Mouse (Mus musculus) embryo, embryonic 10.5 days (tissue): ENCODE results near the gene Acad9.

Experiments used
- DNase-seq: peaks from one replicate; pipeline ENCODE4 v3.0.0-alpha.2; 2015; ENCODE audit warnings: low spot score

Gene Acad9

GRCm38 (mm10) chr3:36065843-36066651 lies at the start of gene Acad9:
TSS of gene Acad9 (plus strand) at chr3:36065979.
- DNase-seq: peak; percentile 97

GRCm38 (mm10) chr3:36025732-36026131 lies 40.0 kb upstream of the Acad9 start:
- no peak for DNase-seq

- DNase-seq: no peak
Measured at GRCm38 (mm10) chr3:36029993-36030392, 35.8 kb upstream of the Acad9 start.

- no peak for DNase-seq
Measured at GRCm38 (mm10) chr3:36031740-36032510, 33.9 kb upstream of the Acad9 start.

GRCm38 (mm10) chr3:36044520-36044919 lies 21.3 kb upstream of the Acad9 start:
- no peak for DNase-seq

GRCm38 (mm10) chr3:36045086-36045485 lies 20.7 kb upstream of the Acad9 start:
- DNase-seq: no peak

GRCm38 (mm10) chr3:36049106-36049505 lies 16.7 kb upstream of the Acad9 start:
- DNase-seq: no peak

DNA sequence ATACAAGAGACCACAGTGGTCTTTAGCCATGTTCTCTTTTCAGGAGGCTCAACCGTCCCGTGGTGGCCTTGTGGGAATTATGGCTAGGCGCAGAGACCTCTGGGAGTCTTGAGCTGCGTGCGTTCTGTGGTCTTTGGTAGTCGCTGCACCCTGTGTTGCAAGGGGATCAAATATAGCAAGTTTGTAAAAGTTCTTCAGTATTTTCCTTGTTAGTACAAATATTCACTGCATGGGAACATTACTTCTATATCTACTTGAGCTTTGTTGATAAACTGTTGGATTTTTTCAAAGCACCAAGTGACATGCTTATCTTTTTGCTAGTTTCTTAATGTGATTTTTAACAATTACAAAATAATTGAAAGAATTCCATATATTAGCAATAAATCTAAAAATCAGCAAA lies 12.3 kb upstream of the Acad9 start, which contains the start of gene Ccdc144b:
Ccdc144b (minus strand) TSS at position 101 of the 400 bp plus-strand sequence.
- DNase-seq: no peak

GRCm38 (mm10) chr3:36060096-36060850 lies 5.5 kb upstream of the Acad9 start:
- peak; percentile 81 for DNase-seq

- no peak for DNase-seq
Measured at GRCm38 (mm10) chr3:36064592-36065061, 1.2 kb upstream of the Acad9 start.

DNA sequence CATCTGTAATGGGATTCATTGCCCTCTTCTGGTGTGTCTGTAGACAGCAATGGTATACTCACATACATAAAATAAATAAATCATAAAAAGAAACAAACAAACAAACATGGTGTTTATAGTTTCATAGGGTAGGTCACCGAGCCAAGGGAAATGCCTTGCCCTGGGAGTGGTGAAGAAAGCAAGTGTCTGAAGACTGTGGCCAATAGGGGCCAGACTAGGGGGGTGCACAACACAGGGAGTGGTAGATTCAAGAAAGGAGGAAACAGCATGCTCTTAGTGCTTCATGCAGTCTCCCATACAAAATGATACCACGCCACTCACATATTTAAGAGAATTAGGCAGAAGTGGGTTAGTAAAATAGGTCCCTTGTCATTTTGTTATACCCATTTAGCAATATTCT lies 613 bp upstream of the Acad9 start:
- DNase-seq: no peak

DNA sequence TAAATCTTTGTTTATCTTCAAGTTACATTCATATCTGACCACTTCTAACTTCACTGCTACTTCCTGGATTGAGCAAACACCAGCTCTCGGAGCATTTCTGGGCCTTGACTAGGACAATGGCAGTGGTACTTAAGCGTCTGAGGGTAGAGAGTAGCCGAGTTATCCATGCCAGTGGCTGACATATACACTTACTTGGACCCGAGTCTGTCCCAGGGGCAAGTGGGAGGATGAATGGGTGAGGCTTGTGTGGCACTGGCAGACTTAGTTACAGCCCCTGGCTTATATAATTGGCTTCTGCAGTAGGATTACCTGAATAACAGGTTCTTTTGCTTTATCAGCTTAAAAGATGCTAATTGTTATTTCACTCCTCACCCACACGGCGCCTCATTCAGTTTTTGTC lies 2.0 kb downstream of the Acad9 start:
- DNase-seq: no peak

GRCm38 (mm10) chr3:36070436-36070835 lies 4.7 kb downstream of the Acad9 start:
- DNase-seq: no peak

GRCm38 (mm10) chr3:36071047-36071446 lies 5.3 kb downstream of the Acad9 start:
- no peak for DNase-seq

DNA sequence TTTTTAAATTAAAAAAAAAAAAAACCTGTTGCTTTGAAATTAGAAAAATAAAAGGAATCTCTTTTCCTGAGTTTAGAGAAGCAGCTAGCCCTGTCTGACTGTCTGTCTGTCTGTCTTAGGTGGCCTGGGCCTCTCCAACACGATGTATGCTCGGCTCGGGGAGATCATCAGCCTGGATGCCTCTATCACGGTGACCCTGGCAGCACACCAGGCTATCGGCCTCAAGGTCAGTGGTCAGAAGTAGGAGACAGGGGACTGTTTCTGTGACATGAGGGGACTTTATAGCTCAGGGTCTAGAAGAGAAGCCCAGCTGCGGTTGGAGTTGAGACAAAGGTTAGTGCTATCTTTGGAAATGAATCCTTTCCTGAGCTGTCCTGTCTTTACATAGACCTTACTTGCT lies 8.5 kb downstream of the Acad9 start:
- no peak for DNase-seq

DNA sequence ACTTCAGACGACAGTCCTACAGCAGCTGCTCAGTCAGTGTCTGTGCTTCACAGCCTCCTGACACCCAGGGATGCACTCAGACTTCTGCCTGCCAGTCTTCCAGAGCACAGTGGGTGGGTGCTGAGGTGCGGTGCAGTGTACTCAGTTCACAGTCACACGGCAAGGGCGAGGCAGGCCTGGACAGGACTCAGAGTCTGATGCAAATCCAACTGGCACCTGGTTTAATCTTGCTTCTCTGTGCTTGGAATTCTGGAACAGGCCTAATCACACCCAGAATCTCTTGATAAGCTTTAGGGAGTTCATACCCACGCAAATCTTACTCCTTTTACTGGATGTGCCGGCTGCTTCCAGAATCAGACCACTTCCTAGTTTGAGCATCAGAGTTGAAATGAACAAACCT lies 9.7 kb downstream of the Acad9 start:
- no peak for DNase-seq

- DNase-seq: no peak
Measured at GRCm38 (mm10) chr3:36077386-36077785, 11.6 kb downstream of the Acad9 start.

GRCm38 (mm10) chr3:36079886-36080285 lies 14.1 kb downstream of the Acad9 start:
- no peak for DNase-seq

DNA sequence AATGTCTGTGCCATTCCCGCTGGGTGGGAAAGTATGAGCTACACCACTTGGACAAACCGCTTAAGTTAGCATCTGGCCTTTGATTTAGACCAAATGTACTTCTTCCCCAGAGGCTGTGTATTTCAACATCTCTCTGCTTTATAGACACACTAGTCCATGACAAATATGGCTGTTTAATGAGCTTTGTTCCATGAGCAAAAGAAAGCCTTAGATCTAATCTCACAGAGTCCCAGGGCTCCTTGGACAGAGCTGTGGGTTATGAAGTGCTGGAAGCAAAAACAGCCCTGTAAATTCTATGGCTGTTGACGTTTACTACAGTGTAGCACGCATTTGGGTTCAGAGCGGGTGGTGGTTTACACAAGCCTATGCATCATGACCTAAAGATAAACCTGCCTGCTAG lies 15.0 kb downstream of the Acad9 start:
- no peak for DNase-seq

- no peak for DNase-seq
Measured at GRCm38 (mm10) chr3:36082843-36083242, 17.1 kb downstream of the Acad9 start.

GRCm38 (mm10) chr3:36083381-36083780 lies 17.6 kb downstream of the Acad9 start:
- DNase-seq: no peak

GRCm38 (mm10) chr3:36085394-36085793 lies 19.6 kb downstream of the Acad9 start:
- DNase-seq: no peak
